Mouse (Mus musculus) limb, embryonic 14.5 days (tissue): ENCODE results near the gene Adamts13. TPM values are rescaled to one million over a fixed set of nuclear protein-coding genes. Genes with fewer than 3 reads are reported as not detected.

ENCODE experiments used
- ATAC-seq: fragments of 200-750 bp; cut with Nextera tagmentation; 2 replicates; pipeline ENCODE4 v1.8.0; 2017; ENCODE audit warnings: low read depth, moderate number of reproducible peaks, moderate TSS enrichment; ENCODE audit not compliant: low FRiP score
- DNase-seq: peaks from one replicate; pipeline ENCODE4 v3.0.0-alpha.2; 2015; ENCODE audit warnings: low spot score
- H3K27ac ChIP-seq: fragments of 300-500 bp; sonication (generic); replicated peaks from 2 replicates; pipeline ENCODE4 v1.5.1; 2014; ENCODE audit warnings: low read depth, mild to moderate bottlenecking, low read length, moderate library complexity, mixed read lengths
- H3K27me3 ChIP-seq: fragments of 300-500 bp; sonication (generic); 2 replicates; pipeline ENCODE4 v1.6.1; 2014; ENCODE audit warnings: low read length, mixed read lengths; ENCODE audit not compliant: control insufficient read depth, insufficient read depth
- H3K36me3 ChIP-seq: fragments of 300-500 bp; sonication (generic); 2 replicates; pipeline ENCODE4 v1.6.1; 2014; ENCODE audit warnings: mild to moderate bottlenecking, low read length, moderate library complexity, mixed read lengths; ENCODE audit not compliant: control insufficient read depth, insufficient read depth
- H3K4me1 ChIP-seq: fragments of 300-500 bp; sonication (generic); 2 replicates; pipeline ENCODE4 v1.6.1; 2014; ENCODE audit warnings: antibody characterized with exemption, low read length, mixed read lengths; ENCODE audit not compliant: control insufficient read depth, insufficient read depth
- H3K4me2 ChIP-seq: fragments of 300-500 bp; sonication (generic); replicated peaks from 2 replicates; pipeline ENCODE4 v1.6.1; 2014; ENCODE audit warnings: low read depth, mild to moderate bottlenecking, low read length, moderate library complexity; ENCODE audit not compliant: severe bottlenecking
- H3K4me3 ChIP-seq: fragments of 300-500 bp; sonication (generic); replicated peaks from 2 replicates; pipeline ENCODE4 v1.5.1; 2014; ENCODE audit warnings: low read length
- H3K9ac ChIP-seq: fragments of 300-500 bp; sonication (generic); 2 replicates; pipeline ENCODE4 v1.6.1; 2014; ENCODE audit warnings: mild to moderate bottlenecking, low read depth, low read length, moderate library complexity; ENCODE audit not compliant: severe bottlenecking
- H3K9me3 ChIP-seq: fragments of 300-500 bp; sonication (generic); 2 replicates; pipeline ENCODE4 v1.6.1; 2016; ENCODE audit warnings: low read length; ENCODE audit not compliant: control insufficient read depth
- POLR2A ChIP-seq: fragments of 200-500 bp; IDR thresholded peaks from 2 replicates; pipeline ENCODE4 v1.8.0; 2012; ENCODE audit warnings: inconsistent platforms, mild to moderate bottlenecking, moderate library complexity, borderline replicate concordance; ENCODE audit not compliant: insufficient read depth, insufficient read length; ENCODE audit errors: extremely low read depth
- WGBS: fragments of 180-500 bp; shearing (Covaris S2); extraction: QIAGEN DNeasy Blood & Tissue Kit; methylation state at CpG from one replicate; pipeline ENCODE4 v1.1.7; 2014; 5-methylcytosine and 5-hydroxymethylcytosine counted together
- polyA plus RNA-seq, 2 experiments: library from polyadenylated mRNA; depleted of rRNA in 1 of 2; stranded (reverse) in 1 of 2; unstranded in 1 of 2; fragments of >200 nt; fragmentation: Nextera tagmentation in 1 of 2; extraction: Ambion mirVana in 1 of 2; gene quantifications; 2 replicates each; pipeline versions ENCODE4 v1.2.1 to v1.2.3; 2012 to 2014

The Adamts13 gene
- polyA plus RNA-seq, 2 experiments = 0.04 TPM; not detected in 1

DNA sequence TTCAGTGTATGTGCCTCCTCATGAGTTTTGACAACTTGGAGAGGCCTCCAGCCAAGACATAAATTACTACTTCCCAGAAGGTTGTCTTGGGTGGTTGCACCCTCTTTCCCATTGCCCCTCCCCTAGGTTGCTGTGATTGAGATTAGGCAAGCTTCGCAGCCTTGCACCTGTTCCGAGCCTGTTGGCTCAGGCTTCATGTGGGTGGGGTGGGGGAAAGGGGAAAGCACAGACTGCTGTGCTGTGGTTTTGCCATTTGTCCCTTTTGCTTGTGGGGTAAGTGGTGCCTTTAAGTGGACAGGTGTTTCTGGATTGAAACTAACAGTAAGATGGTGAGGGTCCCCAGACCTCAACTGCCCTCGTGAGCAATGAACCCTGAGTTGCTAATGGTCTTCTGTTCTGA lies 62.8 kb downstream of the Adamts13 start:
- H3K4me2 ChIP-seq = no peak overlapping the region
- no peaks in the 10 kb centered on the region for H3K27me3 ChIP-seq
- WGBS = 76% methylated on average over 3 of the region's 3 CpGs
- H3K4me1 ChIP-seq = no peaks in the 10 kb centered on the region
- H3K9ac ChIP-seq = no peak overlapping the region
- ATAC-seq (no peak), DNase-seq (no peak)
- no peaks in the 10 kb centered on the region for H3K36me3 ChIP-seq
- H3K9me3 ChIP-seq = no peaks in the 10 kb centered on the region
- H3K4me3 ChIP-seq = no peak overlapping the region
- no peak for TF ChIP-seq POLR2A
- no peak overlapping the region for H3K27ac ChIP-seq

DNA sequence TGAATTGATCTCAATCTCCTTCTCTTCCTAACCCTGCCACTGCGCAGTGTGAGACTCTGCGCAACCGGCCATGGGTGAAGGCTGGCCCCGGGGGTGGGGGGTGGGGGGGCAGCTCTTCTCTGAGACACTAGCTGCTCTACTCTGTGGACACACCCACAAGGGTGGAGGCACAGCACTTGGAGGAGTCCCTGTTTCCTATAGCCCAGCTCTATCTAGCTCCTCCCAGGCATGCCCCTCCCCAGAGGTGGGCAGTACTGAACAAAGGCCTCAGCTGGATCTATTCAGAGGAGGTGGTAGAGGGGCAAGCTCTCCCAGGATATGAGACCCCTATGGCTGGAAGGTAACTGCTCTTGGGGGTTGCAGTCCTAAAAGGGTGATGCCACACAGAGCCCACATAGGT lies 63.8 kb downstream of the Adamts13 start:
- no peak for ATAC-seq
- 57% methylated on average over 4 of the region's 4 CpGs for WGBS

DNA sequence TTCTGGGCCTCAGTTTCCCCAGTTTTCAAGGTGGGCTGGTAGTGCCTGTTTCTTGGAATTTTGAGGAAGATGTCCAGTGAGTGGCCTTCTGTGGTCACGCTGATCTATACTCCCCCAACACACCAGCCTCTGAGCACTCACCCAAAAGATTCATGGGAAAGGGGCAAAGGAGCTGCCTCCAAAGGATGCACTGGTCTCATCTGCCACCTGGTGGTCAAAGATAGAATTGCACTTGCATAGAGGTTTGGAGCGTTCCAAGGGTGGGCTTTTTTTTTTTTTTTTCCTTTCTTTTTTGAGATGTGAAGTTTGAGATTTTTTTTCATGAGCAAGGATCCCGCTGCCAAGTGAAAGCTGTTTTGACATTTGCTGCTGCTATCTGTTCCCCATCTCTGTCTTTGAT lies 65.4 kb downstream of the Adamts13 start:
- Histone ChIP-seq H3K9ac (no peak overlapping the region), H3K9me3 (no peaks in the 10 kb centered on the region), H3K36me3 (no peaks in the 10 kb centered on the region), H3K4me3 (no peak overlapping the region), H3K27ac (no peak overlapping the region), H3K4me1 (no peaks in the 10 kb centered on the region), H3K4me2 (no peak overlapping the region), H3K27me3 (no peaks in the 10 kb centered on the region)
- DNase-seq (peak; percentile 82), ATAC-seq (peak; percentile 42; the same call in 1 of the 2 replicates)
- TF ChIP-seq POLR2A = no peak
- WGBS = 0% methylated on average over 3 of the region's 3 CpGs

More for the DNA sequence above, 63.8 kb downstream of the Adamts13 start:
- Histone ChIP-seq H3K9ac (no peak overlapping the region), H3K9me3 (no peaks in the 10 kb centered on the region), H3K36me3 (no peaks in the 10 kb centered on the region), H3K4me2 (no peak overlapping the region), H3K27me3 (no peaks in the 10 kb centered on the region), H3K4me1 (no peaks in the 10 kb centered on the region), H3K4me3 (no peak overlapping the region), H3K27ac (no peak overlapping the region)
- TF ChIP-seq POLR2A = no peak
- DNase-seq = no peak

DNA sequence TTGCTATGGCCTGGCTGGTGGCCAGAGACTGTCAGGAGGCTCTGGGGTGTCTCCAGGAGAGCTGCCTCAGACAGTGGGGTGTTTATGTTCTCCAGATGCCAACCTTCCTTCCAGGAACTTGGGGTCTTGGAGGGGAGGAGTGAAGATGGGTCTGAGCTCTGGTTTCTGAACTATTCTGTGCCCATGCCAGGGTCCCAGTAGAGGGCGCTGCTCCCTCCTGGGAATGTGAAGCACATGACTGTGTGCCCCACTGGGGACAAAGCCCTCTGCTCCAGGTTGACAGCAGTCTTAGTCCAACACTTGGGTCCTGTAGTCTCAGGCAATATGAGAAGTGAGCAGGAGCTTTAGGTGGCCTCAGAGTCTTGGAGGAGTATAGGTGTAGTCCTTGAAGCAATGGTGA lies 66.1 kb downstream of the Adamts13 start:
- Histone ChIP-seq H3K9ac (no peak overlapping the region), H3K27ac (no peak overlapping the region), H3K36me3 (no peaks in the 10 kb centered on the region), H3K27me3 (no peaks in the 10 kb centered on the region), H3K4me2 (no peak overlapping the region), H3K4me1 (no peaks in the 10 kb centered on the region), H3K4me3 (no peak overlapping the region), H3K9me3 (no peaks in the 10 kb centered on the region)
- ATAC-seq (no peak), DNase-seq (no peak)
- no peak for TF ChIP-seq POLR2A
- WGBS = 0% methylated on average over 1 of the region's 1 CpGs

DNA sequence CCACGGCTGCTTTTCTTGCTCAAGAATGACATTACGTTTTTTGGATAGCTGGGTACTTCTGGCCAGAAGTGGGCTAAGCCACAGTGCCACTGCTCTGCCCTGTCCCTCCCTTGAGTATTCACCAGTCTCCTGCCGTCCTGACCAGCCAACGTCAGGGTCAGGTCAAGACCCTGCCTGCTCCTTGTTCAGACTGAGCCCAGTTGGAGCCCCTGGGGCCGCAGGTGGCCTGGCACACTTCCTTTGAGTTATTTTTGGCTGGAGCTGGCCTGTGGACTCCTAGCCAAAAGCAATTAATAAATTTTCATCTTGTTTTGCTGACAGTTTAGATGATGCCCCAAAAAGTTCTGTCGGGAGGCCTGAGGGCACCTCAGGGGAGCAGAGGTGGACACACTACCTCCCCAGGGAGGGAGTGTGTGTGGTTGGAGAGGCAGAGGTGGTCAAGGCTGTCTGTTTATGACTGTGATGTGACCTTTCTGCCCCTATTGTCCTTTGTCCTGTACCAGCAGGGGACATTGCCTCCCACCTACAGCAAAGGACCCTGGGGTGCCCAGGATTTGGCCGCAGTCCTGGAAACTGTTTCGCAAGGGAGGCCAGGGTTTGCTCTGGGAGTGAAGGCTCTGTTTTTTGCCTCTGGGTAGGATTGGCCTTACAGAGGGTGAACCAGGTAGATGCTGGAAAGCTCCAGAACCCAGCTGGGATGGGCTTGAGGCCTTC lies 69.1 kb downstream of the Adamts13 start:
- no peaks in the 10 kb centered on the region for H3K27me3 ChIP-seq
- no peak overlapping the region for H3K4me3 ChIP-seq
- no peak for TF ChIP-seq POLR2A
- no peaks in the 10 kb centered on the region for H3K9me3 ChIP-seq
- no peak overlapping the region for H3K4me2 ChIP-seq
- WGBS = 70% methylated on average over 8 of the region's 8 CpGs
- ATAC-seq (no peak), DNase-seq (no peak)
- H3K9ac ChIP-seq = no peak overlapping the region
- H3K4me1 ChIP-seq = no peaks in the 10 kb centered on the region
- no peaks in the 10 kb centered on the region for H3K36me3 ChIP-seq
- no peak overlapping the region for H3K27ac ChIP-seq
